Mouse (Mus musculus): Measurements from ENCODE around the gene Efnb2. TPM values are rescaled to one million over a fixed set of nuclear protein-coding genes. Genes with fewer than 3 reads are reported as not detected.

Efnb2 gene
- total and polyA plus RNA-seq, 3 experiments: 0.12 to 0.19 TPM; not detected in 1

DNA sequence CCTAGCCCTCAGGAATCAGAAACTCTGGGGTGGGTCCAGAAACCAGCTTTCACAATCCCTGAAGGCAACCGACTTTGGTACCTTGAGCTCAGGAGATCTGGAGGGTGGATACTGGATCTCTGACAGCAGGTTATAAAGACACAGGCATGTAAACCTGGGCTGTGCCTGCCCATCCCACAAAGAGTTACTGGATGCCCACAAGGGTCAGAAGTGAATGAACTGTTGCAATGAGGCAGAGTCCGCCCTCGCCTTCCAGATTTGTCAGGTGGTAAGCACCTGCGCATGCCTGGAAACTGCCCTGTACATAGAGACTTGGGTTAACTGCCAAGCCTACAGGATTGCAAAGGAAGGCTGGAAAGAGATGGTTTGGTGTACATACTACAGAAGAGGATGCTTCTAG is 8.7 kb downstream of the Efnb2 start (continued):
- TF ChIP-seq MEF2A (IDR thresholded peaks at IDR 0.05; ENCODE audit: extremely low read depth, insufficient replicate concordance, low read depth, low read length, poor library complexity, severe bottlenecking): no peak

DNA sequence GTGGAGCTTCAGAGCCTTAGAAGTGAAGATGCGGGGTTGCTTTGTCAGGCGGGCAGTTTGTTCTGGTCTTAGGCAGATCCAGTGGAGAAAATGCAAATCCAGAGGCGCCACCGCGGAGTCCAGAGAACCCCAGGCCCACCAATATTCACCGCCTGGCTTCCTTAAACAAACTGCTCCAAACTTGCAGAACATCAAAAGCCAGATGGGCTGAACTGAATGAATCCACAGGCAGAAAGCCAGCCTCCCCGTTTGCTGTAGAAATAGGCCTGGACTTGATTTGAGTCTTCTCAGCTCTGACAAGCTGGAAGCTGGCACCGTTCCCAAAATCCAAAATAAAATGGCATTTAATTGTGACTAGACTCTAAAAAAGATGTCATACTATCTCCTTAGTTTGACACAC is 11.1 kb downstream of the Efnb2 start:
- H3K79me2 ChIP-seq (ENCODE audit: control insufficient read depth, insufficient read depth, low read length, poor library complexity): no peaks in the 10 kb centered on the region
- H3K9me3 ChIP-seq (replicated peaks; ENCODE audit: insufficient read depth, low read length): no peaks in the 10 kb centered on the region
- H3K27ac ChIP-seq (ENCODE audit: control insufficient read depth, low read depth, low read length): no peak overlapping the region
- no peak for DNase-seq (ENCODE audit: low read depth, low spot score)
- no peak overlapping the region for H3K9ac ChIP-seq (ENCODE audit: control insufficient read depth, low read depth, low read length, poor library complexity, severe bottlenecking)
- H3K4me1 ChIP-seq (ENCODE audit: control insufficient read depth in 1 of 2, insufficient read depth in 2 of 2, low read length in 2 of 2): no peaks in the 10 kb centered on the region
- H3K27me3 ChIP-seq (ENCODE audit: control insufficient read depth in 1 of 2, insufficient read depth in 2 of 2, low read length in 2 of 2): no peaks in the 10 kb centered on the region
- TF ChIP-seq ZNF384 (IDR thresholded peaks at IDR 0.05; ENCODE audit: low read depth, low read length) (no peak), MAZ (IDR thresholded peaks at IDR 0.05; ENCODE audit: low read depth, low read length) (no peak), TBP (IDR thresholded peaks at IDR 0.05; ENCODE audit: low read depth, low read length) (no peak), POLR2A (IDR thresholded peaks at IDR 0.05; ENCODE audit: control insufficient read depth in 1 of 2, insufficient read depth in 1 of 2, low read depth in 1 of 2, low read length in 2 of 2, poor library complexity in 1 of 2) (no peak), MEF2A (IDR thresholded peaks at IDR 0.05; ENCODE audit: extremely low read depth, insufficient replicate concordance, low read depth, low read length, poor library complexity, severe bottlenecking) (no peak), ZKSCAN1 (IDR thresholded peaks at IDR 0.05; ENCODE audit: low read depth, low read length) (no peak), MAX (IDR thresholded peaks at IDR 0.05; ENCODE audit: low read length) (no peak)
- no peak overlapping the region for H3K4me3 ChIP-seq (ENCODE audit: control insufficient read depth in 1 of 2, insufficient read depth in 1 of 2, low read depth in 2 of 2, low read length in 2 of 2)
- H3K36me3 ChIP-seq (ENCODE audit: control insufficient read depth in 1 of 2, insufficient read depth in 2 of 2, low read length in 2 of 2): no peaks in the 10 kb centered on the region

DNA sequence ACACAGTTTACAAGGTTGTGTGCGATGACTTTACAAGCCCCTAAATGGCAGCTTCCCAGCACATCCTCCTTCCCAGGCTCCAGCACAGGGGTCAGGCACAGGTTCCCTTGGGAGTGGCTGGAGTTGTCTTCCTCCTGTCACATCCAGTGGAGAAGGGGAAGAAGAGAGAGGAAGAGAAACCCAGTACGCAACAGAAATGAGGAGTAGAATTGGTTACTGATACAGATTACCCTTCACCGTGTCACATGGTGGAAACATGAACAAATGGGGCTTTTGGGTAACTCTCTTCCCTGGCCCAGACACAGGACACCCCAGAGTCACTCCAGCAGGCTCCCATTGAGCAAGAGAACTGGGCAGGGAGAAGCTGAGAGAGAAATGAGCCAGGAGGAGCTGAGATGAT is 11.5 kb downstream of the Efnb2 start:
- no peaks in the 10 kb centered on the region for H3K9me3 ChIP-seq (replicated peaks; ENCODE audit: insufficient read depth, low read length)
- H3K9ac ChIP-seq (ENCODE audit: control insufficient read depth, low read depth, low read length, poor library complexity, severe bottlenecking): no peak overlapping the region
- DNase-seq (ENCODE audit: low read depth, low spot score): no peak
- H3K27me3 ChIP-seq (ENCODE audit: control insufficient read depth in 1 of 2, insufficient read depth in 2 of 2, low read length in 2 of 2): no peaks in the 10 kb centered on the region
- H3K4me1 ChIP-seq (ENCODE audit: control insufficient read depth in 1 of 2, insufficient read depth in 2 of 2, low read length in 2 of 2): no peaks in the 10 kb centered on the region
- H3K36me3 ChIP-seq (ENCODE audit: control insufficient read depth in 1 of 2, insufficient read depth in 2 of 2, low read length in 2 of 2): no peaks in the 10 kb centered on the region
- H3K4me3 ChIP-seq (ENCODE audit: control insufficient read depth in 1 of 2, insufficient read depth in 1 of 2, low read depth in 2 of 2, low read length in 2 of 2): no peak overlapping the region
- H3K27ac ChIP-seq (ENCODE audit: control insufficient read depth, low read depth, low read length): no peak overlapping the region
- no peaks in the 10 kb centered on the region for H3K79me2 ChIP-seq (ENCODE audit: control insufficient read depth, insufficient read depth, low read length, poor library complexity)
- TF ChIP-seq CHD1 (IDR thresholded peaks at IDR 0.05; ENCODE audit: low read depth, low read length): no peak
- no peak for TF ChIP-seq ZC3H11A (IDR thresholded peaks at IDR 0.05; ENCODE audit: low read depth, low read length)
- TF ChIP-seq E2F4 (IDR thresholded peaks at IDR 0.05; ENCODE audit: borderline replicate concordance, low read depth, low read length): no peak
- no peak for TF ChIP-seq ELF1 (IDR thresholded peaks at IDR 0.05; ENCODE audit: low read depth, low read length)
- TF ChIP-seq EP300 (IDR thresholded peaks at IDR 0.05; ENCODE audit: low read depth in 1 of 2, low read length in 2 of 2): no peak
- TF ChIP-seq BHLHE40 (IDR thresholded peaks at IDR 0.05; ENCODE audit: borderline replicate concordance, low read depth, low read length): no peak
- no peak for TF ChIP-seq KAT2A (conservative IDR thresholded peaks at IDR 0.05; ENCODE audit: low read depth, low read length)
- TF ChIP-seq POLR2A (IDR thresholded peaks at IDR 0.05; ENCODE audit: control insufficient read depth in 1 of 2, insufficient read depth in 1 of 2, low read depth in 1 of 2, low read length in 2 of 2, poor library complexity in 1 of 2): no peak
- TF ChIP-seq USF1 (IDR thresholded peaks at IDR 0.05; ENCODE audit: low read depth, low read length): no peak
- TF ChIP-seq TBP (IDR thresholded peaks at IDR 0.05; ENCODE audit: low read depth, low read length): no peak
- TF ChIP-seq POLR2AphosphoS5 (IDR thresholded peaks at IDR 0.05; ENCODE audit: borderline replicate concordance, low read depth, low read length): no peak
- TF ChIP-seq SIN3A (IDR thresholded peaks at IDR 0.05; ENCODE audit: low read length): no peak
- no peak for TF ChIP-seq GATA1 (IDR thresholded peaks at IDR 0.05; ENCODE audit: low read depth, low read length)
- TF ChIP-seq GABPA (IDR thresholded peaks at IDR 0.05; ENCODE audit: low read depth, low read length): no peak
- no peak for TF ChIP-seq MYB (IDR thresholded peaks at IDR 0.05; ENCODE audit: low read depth, low read length)

Measured in MEL (cell line).